Mouse (Mus musculus) kidney, postnatal 25 days (tissue): ENCODE measurements at regions not wholly inside any gene's neighbourhood (a gene's known extent, or its start where the extent isn't known, plus 50 kb on each side); places are given as distances from the start of the nearest gene placed in this dataset.
"Not testable (repeated sequence)": the region's sequence is repeated elsewhere in the genome, so short reads cannot be mapped to it uniquely, and the experiment has no call there.

Experiments used
- DNase-seq, 2 experiments: peaks; one replicate each; pipeline ENCODE4 v3.0.0; 2021; ENCODE audit warnings: mixed read lengths in 2 of 2

GRCm38 (mm10) chr6:48172769-48173168 lies 86.4 kb upstream of the Zfp746 start:
- not testable (repeated sequence) for DNase-seq

DNA sequence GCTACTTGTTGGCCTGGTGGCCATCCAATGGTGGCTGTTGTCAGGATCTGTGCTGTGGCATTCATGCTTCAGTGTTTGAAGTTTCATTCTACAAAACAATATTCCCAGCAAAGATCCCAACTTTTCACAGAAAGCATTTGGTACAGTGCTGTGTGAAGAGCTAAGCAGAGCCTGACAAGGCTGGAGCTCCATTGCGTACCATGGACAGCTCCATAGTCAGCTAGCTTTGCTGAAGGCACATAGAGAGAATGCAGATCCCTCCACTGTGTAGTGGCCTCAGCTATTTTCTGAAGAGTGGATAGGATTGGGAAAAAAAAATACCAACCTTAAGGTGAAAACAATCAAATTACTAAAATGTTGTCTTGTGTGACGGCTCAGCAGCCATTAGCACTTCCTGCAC lies 50.5 kb upstream of the Zfp746 start:
- peak; percentile 35 to 39 for DNase-seq
